Mouse (Mus musculus) brain, embryonic 14.5 days (tissue): ENCODE data around the gene Sorcs2.
A peak's percentile ranks its signal among the peaks of the same experiment; 100 is the strongest.

Experiments
- CTCF ChIP-seq: fragments of 200-500 bp; IDR thresholded peaks from 2 replicates; pipeline ENCODE4 v1.5.1; 2012; ENCODE audit warnings: inconsistent platforms, mild to moderate bottlenecking, moderate library complexity, borderline replicate concordance; ENCODE audit not compliant: insufficient read depth, insufficient read length; ENCODE audit errors: extremely low read depth
- POLR2A ChIP-seq: fragments of 200-500 bp; IDR thresholded peaks from 2 replicates; pipeline ENCODE4 v1.6.1; 2012; ENCODE audit warnings: mild to moderate bottlenecking, inconsistent platforms, borderline replicate concordance; ENCODE audit not compliant: poor library complexity, insufficient read depth, insufficient read length, severe bottlenecking; ENCODE audit errors: extremely low read depth

- TF ChIP-seq POLR2A (no peak), CTCF (peak; percentile 72)
Observed at GRCm38 (mm10) chr5:36396011-36396410, 1.9 kb downstream of the Sorcs2 start.
